Mouse (Mus musculus) cerebellum, adult 2 months (tissue): ENCODE data around the gene Cox4i2.

Source experiments
- CTCF ChIP-seq: fragments of 200-500 bp; IDR thresholded peaks from 2 replicates; pipeline ENCODE4 v1.5.1; 2011; ENCODE audit warnings: low read depth, mild to moderate bottlenecking, control low read depth, low read length, moderate library complexity, borderline replicate concordance; ENCODE audit not compliant: insufficient read depth
- POLR2A ChIP-seq: fragments of 200-500 bp; IDR thresholded peaks from 2 replicates; pipeline ENCODE4 v1.6.1; 2011; ENCODE audit warnings: low read length, control low read depth, borderline replicate concordance; ENCODE audit not compliant: insufficient read depth

DNA sequence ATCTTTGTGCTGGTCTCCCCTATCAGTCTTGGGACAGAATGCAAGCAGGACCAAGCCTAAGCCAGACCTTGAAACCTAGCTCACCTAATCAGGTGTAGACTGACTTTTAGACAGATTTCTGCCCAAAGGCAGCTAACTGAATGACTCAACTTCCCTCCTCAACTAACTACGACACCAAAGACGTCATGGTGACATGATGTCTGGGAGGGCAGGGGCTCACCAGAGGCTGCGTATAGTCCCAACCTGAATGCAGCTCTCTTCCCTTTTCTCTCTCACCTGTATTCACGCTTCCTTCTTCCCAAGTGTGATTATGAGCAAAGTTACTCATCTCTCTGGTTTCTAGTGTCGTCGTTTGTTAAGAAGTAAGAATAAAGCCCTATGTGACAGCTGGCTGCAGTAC, 33.6 kb downstream of the Cox4i2 start:
- TF ChIP-seq POLR2A (no peak), CTCF (no peak)
